Mouse (Mus musculus) naive thymus-derived CD4-positive, alpha-beta T cell, adult 2 months (primary cell): ENCODE measurements at regions not wholly inside any gene's neighbourhood (a gene's known extent, or its start where the extent isn't known, plus 50 kb on each side); places are given as distances from the start of the nearest gene placed in this dataset.

Experiments used
- DNase-seq: peaks from one replicate; pipeline ENCODE4 v3.0.0-alpha.2; 2011; ENCODE audit warnings: low read depth

- peak; percentile 9 for DNase-seq
Observed at GRCm38 (mm10) chr6:135524886-135525285, 162.5 kb downstream of the Emp1 start.

- no peak for DNase-seq
Observed at GRCm38 (mm10) chr6:135525841-135526327, 163.5 kb downstream of the Emp1 start.

- DNase-seq: no peak
Observed at GRCm38 (mm10) chr6:135526460-135527160, 164.3 kb downstream of the Emp1 start.

GRCm38 (mm10) chr6:135527879-135528278, 165.5 kb downstream of the Emp1 start:
- no peak for DNase-seq

GRCm38 (mm10) chr6:135539791-135540646, 177.7 kb downstream of the Emp1 start:
- no peak for DNase-seq

GRCm38 (mm10) chr6:135541566-135541965, 179.2 kb downstream of the Emp1 start:
- DNase-seq: no peak

GRCm38 (mm10) chr6:135542356-135542755, 180.0 kb downstream of the Emp1 start:
- no peak for DNase-seq

GRCm38 (mm10) chr6:135543390-135543789, 181.0 kb downstream of the Emp1 start:
- DNase-seq: no peak

GRCm38 (mm10) chr6:135543863-135544262, 181.5 kb downstream of the Emp1 start:
- DNase-seq: no peak

GRCm38 (mm10) chr6:135550368-135550950, 188.1 kb downstream of the Emp1 start:
- no peak for DNase-seq

- DNase-seq: no peak
Observed at GRCm38 (mm10) chr6:135552396-135552795, 190.1 kb downstream of the Emp1 start.

GRCm38 (mm10) chr6:135559501-135559907, 197.2 kb downstream of the Emp1 start:
- DNase-seq: no peak

- DNase-seq: no peak
Observed at GRCm38 (mm10) chr6:135562267-135562666, 199.9 kb downstream of the Emp1 start.

GRCm38 (mm10) chr6:135563766-135564165, 201.4 kb downstream of the Emp1 start:
- no peak for DNase-seq

- DNase-seq: no peak
Observed at GRCm38 (mm10) chr6:135569086-135569485, 206.7 kb downstream of the Emp1 start.

GRCm38 (mm10) chr6:135575294-135575693, 212.9 kb downstream of the Emp1 start:
- no peak for DNase-seq

GRCm38 (mm10) chr6:135578728-135579127, 216.4 kb downstream of the Emp1 start:
- no peak for DNase-seq

GRCm38 (mm10) chr6:135582567-135582966, 220.2 kb downstream of the Emp1 start:
- no peak for DNase-seq

GRCm38 (mm10) chr6:135584782-135585181, 222.4 kb downstream of the Emp1 start:
- DNase-seq: no peak

- no peak for DNase-seq
Observed at GRCm38 (mm10) chr6:135590084-135590483, 227.7 kb downstream of the Emp1 start.

GRCm38 (mm10) chr6:135591085-135591484, 228.7 kb downstream of the Emp1 start:
- DNase-seq: no peak

- DNase-seq: no peak
Observed at GRCm38 (mm10) chr6:135596358-135596757, 234.0 kb downstream of the Emp1 start.
